Mouse (Mus musculus): ENCODE data around the gene Gm4187. TPM values are rescaled to one million over a fixed set of nuclear protein-coding genes. Genes with fewer than 3 reads are reported as not detected.
"Not testable (repeated sequence)": the region's sequence is repeated elsewhere in the genome, so short reads cannot be mapped to it uniquely, and the experiment has no call there.

Gm4187 gene
- not detected in 2 replicates for polyA plus RNA-seq (2015; fragmentation: Nextera tagmentation; extraction: Ambion mirVana)

GRCm38 (mm10) chr7:22329617-22330016, at the start of gene Gm4187:
Gene Gm4187 (minus strand): TSS chr7:22329717.
- H3K4me2 ChIP-seq; H3K4me3 ChIP-seq; H3K27me3 ChIP-seq; H3K27ac ChIP-seq; H3K36me3 ChIP-seq; H3K9me3 ChIP-seq; H3K9ac ChIP-seq; H3K4me1 ChIP-seq; ATAC-seq (ENCODE audit: borderline replicate concordance, extremely low read depth, low FRiP score, low TSS enrichment): not testable (repeated sequence)
- no CpG with 5 or more reads among the region's 2 CpGs for WGBS

GRCm38 (mm10) chr7:22370939-22371338, 41.4 kb upstream of the Gm4187 start, which contains the start of gene Gm8660:
Gene Gm8660 (minus strand): TSS chr7:22371039.
- WGBS: no CpG with 5 or more reads among the region's 1 CpGs
- H3K27ac ChIP-seq; H3K27me3 ChIP-seq; H3K9ac ChIP-seq; H3K4me2 ChIP-seq; H3K9me3 ChIP-seq; H3K4me1 ChIP-seq; H3K4me3 ChIP-seq; H3K36me3 ChIP-seq; ATAC-seq (ENCODE audit: borderline replicate concordance, extremely low read depth, low FRiP score, low TSS enrichment): not testable (repeated sequence)

Other genes with a start within 250 kb of the Gm4187 start
- not detected in 2 replicates for gene Gm16451, start 211.5 kb downstream of the Gm4187 start, polyA plus RNA-seq (2015; fragmentation: Nextera tagmentation; extraction: Ambion mirVana)
- not detected in 2 replicates for gene Gm10666, start 195.0 kb downstream of the Gm4187 start, polyA plus RNA-seq (2015; fragmentation: Nextera tagmentation; extraction: Ambion mirVana)
- not detected in 2 replicates for gene Vmn1r142, start 165.7 kb downstream of the Gm4187 start, polyA plus RNA-seq (2015; fragmentation: Nextera tagmentation; extraction: Ambion mirVana)
- gene Vmn1r143, start 140.3 kb downstream of the Gm4187 start, polyA plus RNA-seq (2015; fragmentation: Nextera tagmentation; extraction: Ambion mirVana): not detected in 2 replicates
- not detected in 2 replicates for gene Gm8653, start 128.5 kb downstream of the Gm4187 start, polyA plus RNA-seq (2015; fragmentation: Nextera tagmentation; extraction: Ambion mirVana)
- gene Gm8453, start 100.2 kb downstream of the Gm4187 start, polyA plus RNA-seq (2015; fragmentation: Nextera tagmentation; extraction: Ambion mirVana): not detected in 2 replicates
- gene Gm8660, start 41.3 kb upstream of the Gm4187 start, polyA plus RNA-seq (2015; fragmentation: Nextera tagmentation; extraction: Ambion mirVana): not detected in 2 replicates
- not detected in 2 replicates for gene Vmn1r148, start 83.9 kb upstream of the Gm4187 start, polyA plus RNA-seq (2015; fragmentation: Nextera tagmentation; extraction: Ambion mirVana)
- not detected in 2 replicates for gene Vmn1r149, start 108.5 kb upstream of the Gm4187 start, polyA plus RNA-seq (2015; fragmentation: Nextera tagmentation; extraction: Ambion mirVana)
- not detected in 2 replicates for gene Gm10665, start 134.4 kb upstream of the Gm4187 start, polyA plus RNA-seq (2015; fragmentation: Nextera tagmentation; extraction: Ambion mirVana)
- not detected in 2 replicates for gene Vmn1r151, start 170.0 kb upstream of the Gm4187 start, polyA plus RNA-seq (2015; fragmentation: Nextera tagmentation; extraction: Ambion mirVana)
- not detected in 2 replicates for gene Vmn1r152, start 193.2 kb upstream of the Gm4187 start, polyA plus RNA-seq (2015; fragmentation: Nextera tagmentation; extraction: Ambion mirVana)
- gene Gm8677, start 205.2 kb upstream of the Gm4187 start, polyA plus RNA-seq (2015; fragmentation: Nextera tagmentation; extraction: Ambion mirVana): not detected in 2 replicates
- gene Gm4201, start 235.6 kb upstream of the Gm4187 start, polyA plus RNA-seq (2015; fragmentation: Nextera tagmentation; extraction: Ambion mirVana): not detected in 2 replicates

Measured in lung, embryonic 15.5 days (tissue).